Mouse (Mus musculus): Measurements from ENCODE around the gene Cbl. TPM values are rescaled to one million over a fixed set of nuclear protein-coding genes. Genes with fewer than 3 reads are reported as not detected.

The Cbl gene
- polyA plus RNA-seq, 1 experiment = 8.2 TPM

- Histone ChIP-seq H3K27me3 (ENCODE audit: control insufficient read depth, insufficient read depth, insufficient read length) (no peaks in the 10 kb centered on the region), H3K79me2 (ENCODE audit: control insufficient read depth, insufficient read depth) (no peaks in the 10 kb centered on the region), H3K36me3 (ENCODE audit: control insufficient read depth, insufficient read depth) (no peaks in the 10 kb centered on the region), H3K4me3 (ENCODE audit: insufficient read depth, poor library complexity, severe bottlenecking) (no peak overlapping the region), H3K79me3 (ENCODE audit: low read depth) (no peaks in the 10 kb centered on the region), H3ac (ENCODE audit: control insufficient read depth, insufficient read length, low read depth) (no peak overlapping the region)
- no peak for TF ChIP-seq USF1 (IDR thresholded peaks at IDR 0.05; ENCODE audit: low read depth)
- peak; percentile 31 for TF ChIP-seq CTCF (IDR thresholded peaks at IDR 0.05; ENCODE audit: control insufficient read depth, insufficient read depth, insufficient read length)
These were observed 5.6 kb upstream of the Cbl start for GRCm38 (mm10) chr9:44239447-44239846.

DNA sequence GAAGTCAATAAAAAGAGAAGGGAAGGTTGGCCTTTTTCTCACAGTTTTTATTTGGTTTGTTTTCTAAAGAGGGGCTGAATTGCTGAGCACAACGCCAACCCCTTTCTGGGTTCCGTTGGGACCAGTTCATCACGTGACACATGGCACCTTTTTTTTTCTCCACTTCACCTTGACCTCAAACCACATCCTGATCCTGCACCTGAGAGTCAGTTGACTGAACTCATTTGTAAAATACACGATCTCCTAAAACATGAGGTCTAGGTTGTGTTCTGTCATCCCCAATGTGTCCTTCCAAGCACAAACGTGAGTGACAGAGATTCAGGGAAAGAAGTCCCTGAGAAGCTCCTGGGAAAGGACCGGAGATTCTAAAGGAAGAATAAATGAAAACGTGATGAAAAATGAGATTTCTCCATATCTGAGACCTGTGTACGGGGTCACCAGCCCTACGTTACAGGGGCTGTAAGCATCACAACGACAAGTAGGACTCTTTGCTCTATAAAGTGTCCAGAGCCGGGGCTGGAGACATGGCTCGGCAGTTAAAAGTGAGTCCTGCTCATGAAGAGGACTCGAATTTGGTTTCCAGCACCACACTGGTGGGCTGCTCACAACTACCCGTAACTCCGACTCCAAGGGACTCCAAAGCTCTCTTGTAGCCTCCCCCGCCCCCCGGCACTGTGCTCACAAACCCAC lies 4.8 kb upstream of the Cbl start:
- Histone ChIP-seq H3K4me3 (ENCODE audit: insufficient read depth, poor library complexity, severe bottlenecking) (no peak overlapping the region), H3K27me3 (ENCODE audit: control insufficient read depth, insufficient read depth, insufficient read length) (no peaks in the 10 kb centered on the region), H3K36me3 (ENCODE audit: control insufficient read depth, insufficient read depth) (no peaks in the 10 kb centered on the region), H3K79me2 (ENCODE audit: control insufficient read depth, insufficient read depth) (peaks cover 1% of the 10 kb centered on the region), H3ac (ENCODE audit: control insufficient read depth, insufficient read length, low read depth) (no peak overlapping the region), H3K79me3 (ENCODE audit: low read depth) (no peaks in the 10 kb centered on the region)
- no peak for TF ChIP-seq CTCF (IDR thresholded peaks at IDR 0.05; ENCODE audit: control insufficient read depth, insufficient read depth, insufficient read length)
- TF ChIP-seq MAX (IDR thresholded peaks at IDR 0.05) = no peak
- no peak for TF ChIP-seq MYOG (IDR thresholded peaks at IDR 0.05; ENCODE audit: control insufficient read depth, extremely low read depth, insufficient read length)
- no peak for TF ChIP-seq MYOD1 (IDR thresholded peaks at IDR 0.05; ENCODE audit: control insufficient read depth, insufficient read length, low read depth)
- TF ChIP-seq FOSL1 (IDR thresholded peaks at IDR 0.05; ENCODE audit: insufficient read depth, low read length, poor library complexity, severe bottlenecking) = no peak
- TF ChIP-seq CEBPB (IDR thresholded peaks at IDR 0.05; ENCODE audit: low read depth) = no peak
- TF ChIP-seq USF1 (IDR thresholded peaks at IDR 0.05; ENCODE audit: low read depth) = peak; percentile 59

- Histone ChIP-seq H3ac (ENCODE audit: control insufficient read depth, insufficient read length, low read depth) (no peak overlapping the region), H3K27me3 (ENCODE audit: control insufficient read depth, insufficient read depth, insufficient read length) (no peaks in the 10 kb centered on the region), H3K79me2 (ENCODE audit: control insufficient read depth, insufficient read depth) (peaks cover 16% of the 10 kb centered on the region), H3K4me3 (ENCODE audit: insufficient read depth, poor library complexity, severe bottlenecking) (no peak overlapping the region), H3K36me3 (ENCODE audit: control insufficient read depth, insufficient read depth) (no peaks in the 10 kb centered on the region), H3K79me3 (ENCODE audit: low read depth) (peaks cover 10% of the 10 kb centered on the region)
- TF ChIP-seq CTCF (IDR thresholded peaks at IDR 0.05; ENCODE audit: control insufficient read depth, insufficient read depth, insufficient read length) (no peak), CEBPB (IDR thresholded peaks at IDR 0.05; ENCODE audit: low read depth) (no peak), MAX (IDR thresholded peaks at IDR 0.05) (no peak), MYOD1 (IDR thresholded peaks at IDR 0.05; ENCODE audit: control insufficient read depth, insufficient read length, low read depth) (no peak), USF1 (IDR thresholded peaks at IDR 0.05; ENCODE audit: low read depth) (no peak), MYOG (IDR thresholded peaks at IDR 0.05; ENCODE audit: control insufficient read depth, extremely low read depth, insufficient read length) (no peak), FOSL1 (IDR thresholded peaks at IDR 0.05; ENCODE audit: insufficient read depth, low read length, poor library complexity, severe bottlenecking) (no peak)
These were observed 3.3 kb upstream of the Cbl start for GRCm38 (mm10) chr9:44237128-44237527.

DNA sequence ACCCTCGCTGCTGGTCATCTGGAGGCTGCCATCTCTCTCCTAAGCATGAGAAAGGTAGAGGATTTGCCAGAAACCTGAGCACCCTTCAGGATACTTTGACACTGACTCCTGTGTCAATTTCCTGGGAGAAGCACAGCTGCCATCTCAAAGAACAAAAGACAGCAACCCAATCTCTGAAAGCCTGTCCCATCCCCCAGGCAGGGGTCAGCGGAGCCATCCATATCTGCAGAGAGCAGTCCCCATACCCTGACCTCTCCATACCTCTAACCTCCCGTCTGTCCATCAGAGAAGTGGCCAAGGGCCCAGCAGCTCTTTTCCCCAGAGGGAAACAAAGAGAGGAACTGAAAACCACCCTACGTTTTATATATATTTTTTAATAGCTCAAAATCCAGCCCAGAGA lies 2.8 kb upstream of the Cbl start:
- H3ac ChIP-seq (ENCODE audit: control insufficient read depth, insufficient read length, low read depth) = no peak overlapping the region

GRCm38 (mm10) chr9:44234479-44235427 lies 904 bp upstream of the Cbl start:
- H3K27me3 ChIP-seq (ENCODE audit: control insufficient read depth, insufficient read depth, insufficient read length) = no peaks in the 10 kb centered on the region
- H3ac ChIP-seq (ENCODE audit: control insufficient read depth, insufficient read length, low read depth) = no peak overlapping the region
- H3K36me3 ChIP-seq (ENCODE audit: control insufficient read depth, insufficient read depth) = no peaks in the 10 kb centered on the region
- TF ChIP-seq MYOG (IDR thresholded peaks at IDR 0.05; ENCODE audit: control insufficient read depth, extremely low read depth, insufficient read length) (no peak), MAX (IDR thresholded peaks at IDR 0.05) (no peak)
- peaks cover 24% of the 10 kb centered on the region for H3K79me3 ChIP-seq (ENCODE audit: low read depth)
- H3K4me3 ChIP-seq (ENCODE audit: insufficient read depth, poor library complexity, severe bottlenecking) = no peak overlapping the region
- H3K79me2 ChIP-seq (ENCODE audit: control insufficient read depth, insufficient read depth) = peaks cover 38% of the 10 kb centered on the region

More for the DNA sequence above, 2.8 kb upstream of the Cbl start:
- H3K79me2 ChIP-seq (ENCODE audit: control insufficient read depth, insufficient read depth) = peaks cover 22% of the 10 kb centered on the region
- H3K36me3 ChIP-seq (ENCODE audit: control insufficient read depth, insufficient read depth) = no peaks in the 10 kb centered on the region
- no peaks in the 10 kb centered on the region for H3K27me3 ChIP-seq (ENCODE audit: control insufficient read depth, insufficient read depth, insufficient read length)
- TF ChIP-seq MAX (IDR thresholded peaks at IDR 0.05) (no peak), CEBPB (IDR thresholded peaks at IDR 0.05; ENCODE audit: low read depth) (no peak), FOSL1 (IDR thresholded peaks at IDR 0.05; ENCODE audit: insufficient read depth, low read length, poor library complexity, severe bottlenecking) (no peak), USF1 (IDR thresholded peaks at IDR 0.05; ENCODE audit: low read depth) (no peak), MYOD1 (IDR thresholded peaks at IDR 0.05; ENCODE audit: control insufficient read depth, insufficient read length, low read depth) (no peak), MYOG (IDR thresholded peaks at IDR 0.05; ENCODE audit: control insufficient read depth, extremely low read depth, insufficient read length) (no peak), CTCF (IDR thresholded peaks at IDR 0.05; ENCODE audit: control insufficient read depth, insufficient read depth, insufficient read length) (no peak)
- H3K4me3 ChIP-seq (ENCODE audit: insufficient read depth, poor library complexity, severe bottlenecking) = no peak overlapping the region
- H3K79me3 ChIP-seq (ENCODE audit: low read depth) = peaks cover 14% of the 10 kb centered on the region

All from C2C12 (cell line).